Mouse (Mus musculus): Measurements from ENCODE around the gene Acp7.
A peak's percentile ranks its signal among the peaks of the same experiment; 100 is the strongest.

Acp7 gene

GRCm38 (mm10) chr7:28601029-28601428, 30.1 kb downstream of the Acp7 start:
- DNase-seq (ENCODE audit: low spot score) = peak; percentile 64

- no peak for DNase-seq (ENCODE audit: low spot score)
Measured at GRCm38 (mm10) chr7:28598951-28599350, 32.2 kb downstream of the Acp7 start.

GRCm38 (mm10) chr7:28597642-28598446, 33.3 kb downstream of the Acp7 start, which contains the start of the genes Samd4b and Pak4:
Samd4b (minus strand) TSS chr7:28598144.
Pak4 (minus strand) TSS chr7:28598185.
- DNase-seq (ENCODE audit: low spot score) = peak; percentile 99

GRCm38 (mm10) chr7:28597277-28597570, 33.9 kb downstream of the Acp7 start:
- DNase-seq (ENCODE audit: low spot score) = no peak

DNA sequence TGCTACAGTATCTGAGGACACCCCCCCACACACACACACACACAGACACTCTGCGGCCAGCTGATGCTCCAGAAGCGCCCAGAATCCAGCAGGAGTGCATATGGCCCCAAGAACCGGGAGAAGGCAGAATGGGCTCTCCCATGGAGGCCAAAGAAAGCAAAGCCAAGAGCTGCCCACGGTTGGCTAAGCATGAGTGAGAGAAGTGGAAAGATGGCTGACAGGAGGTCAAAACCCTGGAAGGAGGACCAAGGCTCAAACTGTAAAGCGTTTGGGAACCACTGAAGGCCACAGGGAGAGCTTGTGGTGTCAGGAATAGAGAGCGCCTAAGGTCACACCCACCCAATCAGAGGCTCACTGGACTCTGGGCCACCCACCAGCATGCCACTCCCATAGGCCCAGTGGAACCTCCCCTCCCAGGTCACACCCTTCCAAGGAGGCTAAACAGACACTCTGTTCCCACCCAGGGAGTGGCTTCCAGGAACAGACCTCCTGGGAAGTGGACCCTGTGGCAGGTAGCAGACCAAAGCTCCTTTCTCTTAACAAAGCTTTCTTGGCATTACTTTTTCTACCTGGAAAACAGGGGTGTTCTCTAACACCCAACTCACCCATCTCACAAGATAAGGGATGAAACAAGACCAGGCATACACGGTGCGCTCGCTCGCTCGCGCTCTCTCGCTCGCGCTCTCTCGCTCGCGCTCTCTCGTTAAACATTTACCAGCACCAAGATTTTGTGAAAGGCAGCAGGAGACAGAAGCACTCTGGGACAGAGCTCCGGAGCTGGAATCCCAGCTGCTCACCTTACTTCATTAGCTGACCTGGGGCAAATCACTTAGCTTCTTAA, 34.5 kb downstream of the Acp7 start:
- peak; percentile 60 for DNase-seq (ENCODE audit: low spot score)

GRCm38 (mm10) chr7:28595751-28596435, 35.2 kb downstream of the Acp7 start:
- DNase-seq (ENCODE audit: low spot score) = no peak

DNA sequence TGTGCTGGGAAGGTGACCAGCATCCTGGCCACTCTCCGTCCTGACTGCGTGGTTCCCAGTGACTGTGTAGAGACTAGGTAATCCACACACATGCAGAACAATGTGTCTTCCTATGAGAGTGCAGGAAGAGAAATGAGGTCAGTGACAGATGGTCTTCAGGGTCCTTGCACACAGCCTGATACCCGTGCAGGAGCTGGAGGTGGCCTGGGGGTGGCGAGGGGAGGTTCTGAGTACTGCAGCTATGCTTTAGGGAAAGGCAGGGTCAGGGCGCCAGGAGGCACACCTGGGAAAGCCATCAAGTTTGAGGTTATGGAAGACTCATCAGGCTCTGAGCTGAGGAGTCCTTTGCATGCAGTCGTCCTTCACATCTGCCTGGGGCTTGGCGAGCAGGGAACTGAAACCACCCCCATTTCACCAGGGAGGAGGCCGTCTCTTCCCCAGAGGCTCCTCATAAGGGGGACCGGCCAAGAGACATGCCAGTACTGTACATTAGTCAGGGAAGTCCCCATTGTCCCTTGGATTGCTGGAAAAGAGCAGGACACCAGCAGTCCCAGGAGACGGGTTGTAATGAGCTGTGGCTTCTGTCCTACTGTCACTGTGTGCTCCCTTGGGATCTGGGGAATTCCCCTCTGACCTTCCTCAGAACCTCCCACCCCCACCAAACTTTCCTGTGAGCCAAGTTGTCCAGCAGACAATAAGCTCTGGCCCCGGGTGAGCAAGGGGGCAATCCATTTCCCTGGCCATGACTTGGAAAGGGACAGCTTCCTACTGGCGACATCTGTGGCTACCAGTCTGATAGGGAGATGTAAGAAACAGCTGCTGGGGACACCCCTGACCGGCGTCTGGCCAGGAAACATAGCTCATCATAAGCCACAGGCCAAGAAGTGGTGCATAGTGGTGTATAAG, 37.7 kb downstream of the Acp7 start:
- DNase-seq (ENCODE audit: low spot score) = no peak

DNA sequence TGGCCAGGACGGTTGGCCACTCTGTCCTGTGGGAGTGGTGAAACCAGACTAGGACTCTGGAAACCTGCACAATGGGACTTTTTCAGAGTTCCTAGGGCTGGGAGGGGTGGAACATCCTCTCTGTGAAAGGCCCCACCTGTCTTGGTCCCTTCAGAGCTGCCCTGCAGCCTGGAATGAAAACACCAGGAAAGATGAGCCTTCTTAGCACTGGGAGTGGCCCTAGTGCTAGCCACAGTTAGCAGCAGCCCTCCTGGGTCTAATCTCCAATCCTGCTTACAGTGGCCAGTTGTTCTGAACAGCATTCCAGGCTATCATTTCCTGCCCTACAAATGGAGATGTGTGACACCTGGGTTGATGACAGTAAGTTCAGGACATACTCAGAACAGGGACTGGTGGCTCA, 39.3 kb downstream of the Acp7 start:
- no peak for DNase-seq (ENCODE audit: low spot score)

GRCm38 (mm10) chr7:28587644-28588043, 43.5 kb downstream of the Acp7 start:
- no peak for DNase-seq (ENCODE audit: low spot score)

DNA sequence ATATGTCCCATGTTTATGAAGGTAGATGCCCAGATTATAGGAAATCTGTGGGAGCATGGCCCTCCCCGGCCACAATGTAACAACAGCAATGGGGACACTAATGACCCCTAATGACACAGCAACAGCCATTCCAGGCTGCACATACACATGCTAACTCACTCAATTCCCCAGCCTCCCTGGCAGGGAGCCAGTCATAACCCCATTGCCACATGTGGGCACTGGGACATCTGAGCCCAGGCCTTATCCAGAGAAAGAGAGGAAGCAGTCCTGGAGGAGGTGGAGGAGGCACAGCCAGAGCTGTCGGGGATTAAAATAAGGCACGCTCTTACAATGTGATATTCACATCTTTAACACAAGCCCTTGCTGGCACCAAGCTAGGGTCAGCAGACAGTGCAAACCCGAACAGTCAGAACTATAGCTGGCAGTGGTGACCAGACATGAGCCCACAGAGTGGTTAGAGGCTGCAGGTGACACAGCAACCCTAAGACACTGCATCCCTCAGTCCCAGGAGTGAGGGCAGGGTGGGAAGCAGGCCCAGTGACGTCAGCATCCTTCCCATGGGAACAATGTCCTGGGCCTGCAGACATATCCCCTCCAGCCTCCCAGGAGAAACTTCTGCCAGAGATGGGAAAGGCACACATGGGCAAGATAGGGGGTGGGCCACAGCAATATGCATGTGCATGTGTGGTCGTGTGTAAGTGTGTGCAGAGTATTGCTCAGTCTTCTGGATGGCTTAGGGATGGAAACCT, 44.3 kb downstream of the Acp7 start:
- DNase-seq (ENCODE audit: low spot score) = no peak

DNA sequence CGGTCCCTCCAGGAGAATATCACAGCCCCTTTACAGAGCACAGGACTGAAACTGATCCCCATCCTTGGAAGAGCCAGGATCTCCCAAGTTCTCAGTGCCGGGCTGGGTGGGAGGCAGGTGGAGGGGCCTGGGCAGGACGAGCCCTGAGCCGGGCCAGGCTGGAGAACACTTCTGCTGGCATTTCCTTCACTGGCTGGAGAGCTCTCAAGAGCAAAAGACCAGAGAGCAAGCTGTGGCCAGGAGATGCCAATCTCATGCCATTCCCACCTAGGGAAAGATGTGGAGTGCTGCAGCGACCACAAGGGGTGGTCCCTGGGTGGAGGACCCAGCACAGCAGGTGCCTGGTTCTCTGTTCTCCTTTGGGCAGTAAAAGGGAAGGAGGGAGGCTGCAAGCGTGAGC, 46.1 kb downstream of the Acp7 start:
- DNase-seq (ENCODE audit: low spot score) = no peak

GRCm38 (mm10) chr7:28584468-28584867, 46.7 kb downstream of the Acp7 start:
- DNase-seq (ENCODE audit: low spot score) = no peak

GRCm38 (mm10) chr7:28583570-28584344, 47.4 kb downstream of the Acp7 start:
- DNase-seq (ENCODE audit: low spot score) = no peak

- no peak for DNase-seq (ENCODE audit: low spot score)
Measured at GRCm38 (mm10) chr7:28582841-28583240, 48.3 kb downstream of the Acp7 start.

DNA sequence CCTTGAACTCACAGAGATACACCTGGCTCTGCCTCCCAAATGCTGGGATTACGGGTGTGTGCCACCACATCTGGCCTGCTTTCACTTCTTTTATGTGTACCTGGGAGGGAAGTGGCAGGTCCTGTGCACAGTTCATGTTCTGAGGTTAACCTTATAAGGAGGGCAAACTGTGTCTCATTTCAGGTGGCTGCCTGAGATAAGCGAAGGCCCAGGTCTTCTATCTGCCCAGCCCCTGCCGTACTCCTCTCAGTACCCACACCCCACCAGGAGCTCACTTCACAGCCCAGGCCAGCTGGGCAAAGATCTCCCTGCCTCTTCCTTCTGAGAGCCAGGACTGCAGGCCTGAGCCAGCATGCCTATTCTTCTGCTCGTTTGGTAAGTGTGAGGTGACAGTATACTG, 49.4 kb downstream of the Acp7 start:
- peak; percentile 42 for DNase-seq (ENCODE audit: low spot score)

DNA sequence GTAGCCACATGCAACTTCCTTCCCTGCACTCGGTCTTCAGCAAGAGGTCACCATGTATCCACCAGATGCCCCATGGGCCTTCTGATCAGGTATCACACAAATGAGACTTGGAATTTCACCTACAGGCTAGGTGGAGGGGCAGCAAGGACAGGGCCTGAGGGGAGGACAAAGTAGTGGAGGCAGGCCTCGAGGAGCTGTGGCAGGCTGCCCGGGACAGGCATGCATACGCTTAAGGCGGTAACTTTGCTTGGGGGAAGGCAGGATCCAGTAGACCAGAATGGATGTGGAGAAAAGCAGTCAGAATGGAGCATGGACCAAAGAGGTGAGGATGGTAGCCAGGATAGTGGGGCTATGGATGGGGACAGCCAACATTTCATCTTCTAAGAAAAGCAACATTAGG, 51.3 kb downstream of the Acp7 start:
- no peak for DNase-seq (ENCODE audit: low spot score)

- no peak for DNase-seq (ENCODE audit: low spot score)
Measured at GRCm38 (mm10) chr7:28578543-28579053, 52.5 kb downstream of the Acp7 start.

- DNase-seq (ENCODE audit: low spot score) = no peak
Measured at GRCm38 (mm10) chr7:28577826-28578542, 53.1 kb downstream of the Acp7 start.

DNA sequence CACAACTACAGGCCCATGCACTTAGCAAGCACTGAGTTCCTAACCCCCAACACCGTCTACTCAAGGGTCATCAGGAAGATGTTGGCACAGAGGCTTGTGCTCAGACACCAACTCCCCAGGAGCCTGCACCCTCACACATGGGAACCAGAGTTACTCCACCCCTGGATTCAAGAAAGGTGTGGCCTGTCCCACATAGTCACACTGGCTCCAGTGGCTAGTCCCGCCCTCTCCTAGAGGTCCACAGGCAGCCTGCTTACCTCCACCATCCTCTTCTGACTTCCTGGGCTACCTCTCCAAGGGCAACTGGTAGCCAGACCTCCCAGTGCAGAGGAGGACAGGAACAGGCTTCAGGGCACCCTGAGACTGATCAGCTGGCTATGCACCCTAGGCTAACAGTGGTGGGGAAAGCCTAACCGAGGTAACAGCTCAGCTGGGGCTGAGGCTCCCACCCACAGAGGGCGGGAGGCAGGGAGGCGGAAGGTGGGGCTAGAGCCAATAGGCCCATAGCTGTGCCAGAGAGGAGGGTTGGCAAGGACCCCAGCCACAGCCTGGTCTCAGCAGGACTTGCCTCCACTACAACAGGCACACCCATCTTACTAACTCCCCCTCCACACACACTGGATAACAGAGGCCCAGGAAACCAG, 54.7 kb downstream of the Acp7 start:
- peak; percentile 37 for DNase-seq (ENCODE audit: low spot score)

Measured in spleen, adult 12 weeks (tissue).